Mouse (Mus musculus): ENCODE measurements around the gene Map7d3. TPM values are rescaled to one million over a fixed set of nuclear protein-coding genes. Genes with fewer than 3 reads are reported as not detected.

Map7d3 gene
- 1.6 TPM in 2 replicates for polyA plus RNA-seq (2015; fragmentation: Nextera tagmentation; extraction: Ambion mirVana)

DNA sequence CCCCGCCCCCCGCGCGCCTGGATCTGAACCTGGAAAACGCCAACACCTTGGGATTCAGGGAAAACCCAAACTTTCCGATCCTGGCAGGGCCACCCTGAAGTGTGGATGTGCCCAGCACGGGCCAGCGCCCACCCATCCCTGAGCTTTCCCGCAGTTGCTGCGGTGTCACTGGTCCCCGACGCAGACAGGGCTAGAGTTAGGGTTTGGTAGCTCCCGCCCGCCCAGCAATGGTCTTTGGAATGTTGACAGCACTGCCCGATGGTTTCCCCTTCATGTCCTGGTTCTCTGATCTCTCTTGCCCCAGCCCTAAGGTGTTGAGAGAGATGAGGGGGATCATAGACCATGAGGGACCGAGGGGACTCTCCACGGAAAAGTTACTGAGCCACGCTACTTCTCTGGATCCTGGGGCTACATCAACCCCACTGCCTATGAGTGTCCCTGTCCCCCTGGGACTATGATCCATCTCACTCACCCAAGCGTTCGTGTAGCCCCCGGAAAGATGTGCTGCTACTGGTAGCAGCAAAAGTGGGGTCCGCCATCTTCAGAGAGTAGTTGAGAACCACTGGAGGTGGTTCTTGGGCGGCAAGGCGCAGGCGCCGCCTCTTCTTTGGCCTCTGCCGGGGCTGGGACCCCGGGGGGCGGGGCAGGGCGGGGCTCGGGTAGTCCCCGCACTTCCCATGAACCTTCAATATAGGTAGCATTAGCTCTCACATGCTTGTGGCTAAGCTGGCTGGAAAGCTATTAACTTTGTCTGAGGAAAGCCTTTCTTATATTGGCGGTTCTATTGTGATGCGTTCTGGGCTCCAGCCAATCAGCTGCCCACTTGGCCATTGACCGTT, at the start of gene Map7d3:
Map7d3 (minus strand) TSS at position 562 of the 839 bp plus-strand sequence.
- 8% methylated on average over 35 of the region's 35 CpGs for WGBS
- Histone ChIP-seq H3K4me2 (peak within 1 kb of the TSS; percentile 72), H3K9ac (peak within 1 kb of the TSS; percentile 75), H3K4me3 (peak within 1 kb of the TSS; percentile 61), H3K27ac (replicated peaks) (no peak within 1 kb of the TSS), H3K27me3 (replicated peaks) (no peaks in the 10 kb centered on the region), H3K9me3 (no peaks in the 10 kb centered on the region), H3K36me3 (peaks cover 6% of the 10 kb centered on the region), H3K4me1 (no peaks in the 10 kb centered on the region)
- no peak for ATAC-seq (ENCODE audit: extremely low read depth, insufficient number of reproducible peaks, low FRiP score, low TSS enrichment)

DNA sequence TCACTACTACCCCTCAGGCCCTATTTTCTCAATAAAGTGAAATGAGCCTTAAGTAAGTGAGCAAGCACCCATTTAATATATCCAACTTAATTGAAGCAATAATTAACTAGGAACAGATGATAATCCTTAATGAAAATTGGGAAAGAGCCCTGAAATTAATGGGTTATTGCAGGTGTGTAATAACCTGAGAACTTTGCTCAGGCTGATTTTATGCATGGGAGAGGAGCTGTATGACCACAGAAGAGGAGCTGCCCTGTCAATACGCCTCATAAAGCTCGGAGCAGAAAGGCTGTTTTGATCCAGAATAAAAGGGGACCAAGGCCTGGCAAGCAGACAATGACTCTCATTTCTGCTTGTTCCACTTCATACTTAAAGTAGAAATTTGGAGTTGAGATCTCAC, 47.7 kb upstream of the Map7d3 start, which contains the start of gene Adgrg4:
Adgrg4 (plus strand) TSS at position 301 of the 400 bp plus-strand sequence.
- WGBS: 75% methylated on average over 2 of the region's 2 CpGs

DNA sequence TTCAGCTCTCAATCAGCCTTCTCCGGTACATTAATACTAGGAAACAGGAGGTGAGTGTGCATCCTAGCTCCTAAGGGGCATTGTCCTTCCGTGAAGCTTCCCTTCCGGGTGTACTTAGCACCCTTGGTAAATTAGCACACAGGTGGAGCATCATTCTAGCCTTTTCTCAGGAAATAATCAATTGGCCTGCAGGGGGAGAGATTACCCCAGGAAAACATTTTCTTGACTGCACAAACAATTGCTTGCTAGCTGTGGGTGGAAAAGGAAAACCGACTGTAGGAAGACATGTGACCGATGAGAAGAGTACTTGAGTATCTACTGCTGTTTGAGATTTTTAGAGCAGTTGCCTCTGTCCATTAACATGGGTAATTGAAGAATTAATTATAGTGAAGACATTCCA, 19.1 kb upstream of the Map7d3 start:
- Histone ChIP-seq H3K27me3 (replicated peaks) (no peaks in the 10 kb centered on the region), H3K4me3 (no peak overlapping the region), H3K9me3 (no peaks in the 10 kb centered on the region), H3K36me3 (no peaks in the 10 kb centered on the region), H3K27ac (replicated peaks) (no peak overlapping the region), H3K4me1 (no peaks in the 10 kb centered on the region), H3K9ac (no peak overlapping the region), H3K4me2 (no peak overlapping the region)
- 54% methylated on average over 5 of the region's 5 CpGs for WGBS
- no peak for ATAC-seq (ENCODE audit: extremely low read depth, insufficient number of reproducible peaks, low FRiP score, low TSS enrichment)

More for the DNA sequence above, 47.7 kb upstream of the Map7d3 start, which contains the start of gene Adgrg4:
- H3K4me3 ChIP-seq: no peak within 1 kb of the TSS
- no peak within 1 kb of the TSS for H3K9ac ChIP-seq
- H3K4me2 ChIP-seq: no peak within 1 kb of the TSS
- no peaks in the 10 kb centered on the region for H3K36me3 ChIP-seq
- H3K27ac ChIP-seq (replicated peaks): no peak within 1 kb of the TSS
- no peak for ATAC-seq (ENCODE audit: extremely low read depth, insufficient number of reproducible peaks, low FRiP score, low TSS enrichment)
- no peaks in the 10 kb centered on the region for H3K4me1 ChIP-seq
- no peaks in the 10 kb centered on the region for H3K27me3 ChIP-seq (replicated peaks)
- H3K9me3 ChIP-seq: no peaks in the 10 kb centered on the region

DNA sequence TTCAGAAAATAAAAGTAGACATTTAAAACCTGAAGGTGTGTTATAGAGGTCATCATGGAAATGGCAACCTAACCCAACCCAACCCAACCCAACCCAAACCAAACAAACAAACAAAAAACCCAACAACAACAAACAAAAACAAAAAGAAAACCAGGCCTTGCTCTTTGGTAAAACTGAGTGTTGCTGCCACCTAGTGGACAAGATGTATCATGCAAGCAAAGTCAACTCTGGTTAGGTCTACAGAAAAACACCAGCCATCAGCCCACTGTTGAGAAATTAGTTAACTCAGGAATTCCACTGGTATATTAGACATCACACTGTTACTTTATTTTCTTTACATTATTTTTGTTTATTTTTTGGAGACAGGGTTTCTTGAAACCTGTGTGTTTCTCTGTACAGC, 17.2 kb upstream of the Map7d3 start:
- Histone ChIP-seq H3K27me3 (replicated peaks) (no peaks in the 10 kb centered on the region), H3K4me3 (no peak overlapping the region), H3K4me2 (no peak overlapping the region), H3K9me3 (no peaks in the 10 kb centered on the region), H3K27ac (replicated peaks) (no peak overlapping the region), H3K36me3 (no peaks in the 10 kb centered on the region), H3K9ac (no peak overlapping the region), H3K4me1 (no peaks in the 10 kb centered on the region)
- ATAC-seq (ENCODE audit: extremely low read depth, insufficient number of reproducible peaks, low FRiP score, low TSS enrichment): no peak

DNA sequence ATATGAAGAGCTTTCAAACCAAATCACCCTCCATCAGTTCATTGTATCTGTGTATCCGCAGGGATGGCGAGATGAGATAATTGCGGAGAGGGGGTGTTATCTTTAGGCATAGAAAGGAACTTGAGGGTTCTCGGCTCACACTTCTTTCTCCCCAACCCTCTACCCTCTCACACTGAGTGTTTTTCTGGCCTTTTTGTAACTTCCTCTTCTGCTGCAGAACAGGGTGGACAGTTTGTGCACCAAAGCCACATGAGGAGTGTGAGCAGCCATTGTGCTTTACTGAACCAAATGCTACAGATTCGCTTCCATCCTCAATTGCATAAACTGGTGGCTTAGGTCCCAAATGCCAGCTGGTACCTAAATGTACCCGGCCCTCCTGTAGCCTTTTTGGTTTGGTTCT, 13.7 kb upstream of the Map7d3 start:
- WGBS: 64% methylated on average over 6 of the region's 6 CpGs
- Histone ChIP-seq H3K4me2 (no peak overlapping the region), H3K27me3 (replicated peaks) (no peaks in the 10 kb centered on the region), H3K9me3 (no peaks in the 10 kb centered on the region), H3K9ac (no peak overlapping the region), H3K4me1 (no peaks in the 10 kb centered on the region), H3K27ac (replicated peaks) (no peak overlapping the region), H3K36me3 (no peaks in the 10 kb centered on the region), H3K4me3 (no peak overlapping the region)
- ATAC-seq (ENCODE audit: extremely low read depth, insufficient number of reproducible peaks, low FRiP score, low TSS enrichment): no peak

DNA sequence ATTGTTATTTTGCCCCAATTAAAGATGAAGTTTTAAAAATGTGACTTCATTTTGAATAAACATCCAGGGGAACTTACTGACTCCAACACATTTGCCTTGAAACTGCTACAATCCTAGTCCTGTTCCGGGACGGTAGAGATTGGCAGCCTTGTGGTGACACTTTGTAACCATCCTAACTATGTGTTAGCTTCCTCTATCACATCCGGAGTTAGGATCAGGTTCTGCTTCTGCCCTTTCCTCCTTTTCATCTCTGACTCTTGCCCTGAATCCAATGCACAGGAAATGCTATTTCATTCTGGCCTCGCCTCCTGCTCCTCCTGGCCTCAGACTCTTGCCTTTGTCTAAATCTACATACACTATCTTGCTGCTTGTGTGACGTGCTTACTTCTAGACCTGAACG, 5.4 kb upstream of the Map7d3 start:
- no peak overlapping the region for H3K27ac ChIP-seq (replicated peaks)
- no peaks in the 10 kb centered on the region for H3K27me3 ChIP-seq (replicated peaks)
- no peaks in the 10 kb centered on the region for H3K9me3 ChIP-seq
- no peak overlapping the region for H3K4me3 ChIP-seq
- H3K4me2 ChIP-seq: no peak overlapping the region
- no peak for ATAC-seq (ENCODE audit: extremely low read depth, insufficient number of reproducible peaks, low FRiP score, low TSS enrichment)
- H3K9ac ChIP-seq: no peak overlapping the region
- no peaks in the 10 kb centered on the region for H3K4me1 ChIP-seq
- no peaks in the 10 kb centered on the region for H3K36me3 ChIP-seq
- WGBS: 52% methylated on average over 6 of the region's 6 CpGs

DNA sequence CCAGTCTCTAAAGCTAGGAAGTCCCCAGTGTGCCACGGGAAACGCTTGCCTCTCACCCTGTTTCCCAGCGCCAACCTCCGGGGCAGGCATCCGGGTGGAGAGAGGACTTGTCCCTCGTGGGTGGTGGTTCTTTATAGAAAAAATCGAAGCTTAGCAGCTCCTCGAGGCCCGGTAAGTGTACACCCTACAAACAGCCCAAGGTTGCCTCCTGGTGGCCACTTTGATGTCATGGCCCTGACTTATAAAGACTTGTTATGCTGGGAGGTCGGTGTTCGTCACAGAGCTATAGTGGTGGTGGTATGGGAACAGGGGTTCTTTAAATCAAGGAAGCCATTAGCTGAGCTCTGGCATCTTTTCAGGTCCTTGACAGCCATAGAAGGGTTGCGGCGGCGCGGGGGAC, 30.9 kb downstream of the Map7d3 start:
- no peak for ATAC-seq (ENCODE audit: extremely low read depth, insufficient number of reproducible peaks, low FRiP score, low TSS enrichment)
- H3K4me1 ChIP-seq: peaks cover 7% of the 10 kb centered on the region
- no peaks in the 10 kb centered on the region for H3K27me3 ChIP-seq (replicated peaks)
- WGBS: 40% methylated on average over 15 of the region's 15 CpGs
- H3K36me3 ChIP-seq: peaks cover 55% of the 10 kb centered on the region
- H3K9ac ChIP-seq: no peak overlapping the region
- no peaks in the 10 kb centered on the region for H3K9me3 ChIP-seq
- H3K27ac ChIP-seq (replicated peaks): no peak overlapping the region
- no peak overlapping the region for H3K4me3 ChIP-seq
- H3K4me2 ChIP-seq: no peak overlapping the region

DNA sequence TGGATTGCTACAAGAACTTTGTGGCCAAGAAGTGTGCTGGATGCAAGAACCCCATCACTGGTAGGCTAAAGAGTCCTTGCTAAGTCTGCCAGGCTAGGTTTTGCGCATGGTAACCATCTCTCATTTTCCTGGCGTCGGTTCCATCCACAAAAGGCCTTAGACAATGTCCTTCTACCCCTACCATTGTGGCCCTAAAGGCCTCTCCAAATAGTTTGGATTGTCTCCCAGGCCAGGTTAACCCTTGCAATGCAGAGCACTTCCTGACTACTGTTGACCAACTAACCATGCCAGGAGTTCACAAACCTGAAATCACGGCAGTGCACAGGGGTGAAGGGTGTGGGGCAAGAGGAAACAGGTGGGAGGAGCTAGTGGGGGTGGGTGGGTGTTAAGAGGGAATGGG, 31.5 kb downstream of the Map7d3 start:
- Histone ChIP-seq H3K9ac (no peak overlapping the region), H3K4me3 (no peak overlapping the region), H3K9me3 (no peaks in the 10 kb centered on the region), H3K4me2 (no peak overlapping the region), H3K36me3 (peaks cover 55% of the 10 kb centered on the region), H3K27ac (replicated peaks) (no peak overlapping the region), H3K4me1 (peaks cover 10% of the 10 kb centered on the region), H3K27me3 (replicated peaks) (no peaks in the 10 kb centered on the region)
- WGBS: 81% methylated on average over 4 of the region's 4 CpGs
- ATAC-seq (ENCODE audit: extremely low read depth, insufficient number of reproducible peaks, low FRiP score, low TSS enrichment): no peak

DNA sequence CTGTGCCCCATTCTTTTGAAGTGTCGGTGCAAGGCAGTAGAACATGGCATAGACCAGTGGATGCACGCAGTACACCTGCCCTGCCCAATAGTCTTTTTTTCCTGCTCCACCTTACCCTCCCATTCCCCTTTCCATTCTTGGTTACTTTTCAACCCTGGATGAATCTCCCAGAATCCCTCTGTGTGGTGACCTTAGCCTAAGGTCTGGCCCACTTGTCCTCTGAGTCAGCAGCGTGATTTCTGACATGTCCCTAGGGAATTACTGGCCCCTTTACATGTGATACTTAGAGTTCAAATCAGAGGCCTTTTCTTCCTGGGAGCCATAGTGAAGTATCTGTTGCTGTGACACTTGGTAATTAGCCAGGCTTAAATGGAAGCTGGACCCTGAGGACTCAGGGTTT, 34.6 kb downstream of the Map7d3 start:
- 80% methylated on average over 3 of the region's 3 CpGs for WGBS
- ATAC-seq (ENCODE audit: extremely low read depth, insufficient number of reproducible peaks, low FRiP score, low TSS enrichment): no peak

DNA sequence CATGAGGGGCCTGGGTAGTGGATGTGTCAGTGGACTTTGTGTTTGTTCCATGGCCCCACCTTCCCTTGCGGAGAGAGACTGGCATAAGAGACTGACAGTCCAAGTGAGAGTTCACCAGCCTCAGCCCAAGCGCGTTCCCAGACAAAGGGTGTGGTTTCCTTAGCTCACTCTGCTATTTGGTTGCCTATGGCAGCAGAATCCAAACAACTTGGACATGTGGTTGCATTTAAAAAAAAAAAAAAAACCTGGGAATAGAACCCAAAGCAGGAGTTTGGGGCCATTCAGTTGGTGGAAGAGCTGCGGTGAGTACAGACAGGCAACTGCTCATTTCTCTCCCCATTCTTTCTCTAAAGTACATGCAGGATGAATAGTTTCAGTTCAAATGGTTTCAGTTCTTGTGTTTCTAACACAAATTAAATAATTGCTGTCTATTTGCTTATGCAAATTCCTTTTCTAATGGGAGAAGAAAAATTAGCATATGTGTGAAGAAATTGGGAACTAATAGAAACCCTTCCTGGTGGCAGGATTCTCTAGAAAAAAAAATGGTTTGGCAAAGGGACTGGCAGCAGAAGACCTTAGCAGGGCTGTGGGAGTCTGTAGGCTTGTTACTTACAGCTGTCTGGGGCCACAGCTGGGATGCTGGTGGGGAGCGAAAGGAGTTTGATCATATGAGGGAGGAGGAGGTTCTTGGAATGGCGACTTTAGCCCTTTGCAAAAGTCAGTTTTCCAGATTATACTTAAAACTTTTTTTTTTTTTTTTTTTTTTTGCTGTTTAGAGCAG, 35.7 kb downstream of the Map7d3 start:
- Histone ChIP-seq H3K4me3 (no peak overlapping the region), H3K4me1 (peaks cover 10% of the 10 kb centered on the region), H3K27me3 (replicated peaks) (no peaks in the 10 kb centered on the region), H3K27ac (replicated peaks) (no peak overlapping the region), H3K9me3 (no peaks in the 10 kb centered on the region), H3K36me3 (peaks cover 24% of the 10 kb centered on the region), H3K9ac (no peak overlapping the region), H3K4me2 (no peak overlapping the region)
- WGBS: 62% methylated on average over 6 of the region's 6 CpGs
- no peak for ATAC-seq (ENCODE audit: extremely low read depth, insufficient number of reproducible peaks, low FRiP score, low TSS enrichment)

More for the DNA sequence above, 34.6 kb downstream of the Map7d3 start:
- no peaks in the 10 kb centered on the region for H3K27me3 ChIP-seq (replicated peaks)
- H3K4me1 ChIP-seq: peaks cover 10% of the 10 kb centered on the region
- no peak overlapping the region for H3K4me3 ChIP-seq
- H3K36me3 ChIP-seq: peaks cover 34% of the 10 kb centered on the region
- no peak overlapping the region for H3K27ac ChIP-seq (replicated peaks)
- H3K9me3 ChIP-seq: no peaks in the 10 kb centered on the region
- H3K4me2 ChIP-seq: no peak overlapping the region
- H3K9ac ChIP-seq: no peak overlapping the region

DNA sequence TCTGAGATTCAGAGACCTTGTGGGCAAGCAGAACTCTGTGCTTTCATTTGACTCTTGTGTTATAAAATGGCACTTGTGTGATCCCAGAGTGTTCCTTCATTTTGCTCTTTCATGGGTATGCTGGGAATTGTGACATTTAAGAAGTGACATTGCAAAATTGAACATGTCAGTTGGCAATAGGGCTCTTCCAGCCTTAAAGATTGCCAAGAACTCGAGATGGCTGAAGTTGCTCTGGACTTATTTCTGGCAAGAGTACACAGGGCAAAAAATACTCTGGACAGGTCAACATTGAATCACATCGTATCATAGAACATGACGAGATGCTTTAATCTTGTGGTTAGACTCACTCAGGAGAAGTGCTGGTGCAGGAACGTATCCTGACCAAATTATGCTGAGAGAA, 48.8 kb downstream of the Map7d3 start:
- Histone ChIP-seq H3K27ac (replicated peaks) (no peak overlapping the region), H3K36me3 (no peaks in the 10 kb centered on the region), H3K9me3 (no peaks in the 10 kb centered on the region), H3K4me2 (no peak overlapping the region), H3K9ac (no peak overlapping the region), H3K4me1 (peaks cover 12% of the 10 kb centered on the region), H3K27me3 (replicated peaks) (no peaks in the 10 kb centered on the region), H3K4me3 (no peak overlapping the region)
- WGBS: 85% methylated on average over 4 of the region's 4 CpGs
- ATAC-seq (ENCODE audit: extremely low read depth, insufficient number of reproducible peaks, low FRiP score, low TSS enrichment): no peak
